Mouse (Mus musculus): ENCODE data around the gene Sh3kbp1.

Gene Sh3kbp1

DNA sequence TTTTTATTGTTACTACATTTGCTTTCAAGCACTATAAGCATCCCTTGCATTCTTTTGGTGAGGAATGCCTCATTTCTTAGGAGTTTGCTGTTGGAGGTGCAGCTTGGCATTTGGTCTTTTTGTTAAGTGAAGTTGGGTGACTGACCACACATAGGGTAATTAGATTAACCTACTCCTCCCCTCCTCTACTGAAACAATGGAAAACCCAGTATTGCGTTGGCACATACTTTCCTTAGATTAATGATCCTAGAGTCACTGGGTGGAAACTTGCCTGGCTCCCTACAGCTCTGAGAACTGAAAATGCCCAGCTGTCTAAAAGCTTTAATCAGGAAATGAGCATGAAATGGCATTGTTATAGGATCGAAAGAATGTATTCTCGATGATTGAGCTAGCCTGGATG is 117.5 kb downstream of the Sh3kbp1 start:
- no peak for DNase-seq (ENCODE audit: low spot score)

DNA sequence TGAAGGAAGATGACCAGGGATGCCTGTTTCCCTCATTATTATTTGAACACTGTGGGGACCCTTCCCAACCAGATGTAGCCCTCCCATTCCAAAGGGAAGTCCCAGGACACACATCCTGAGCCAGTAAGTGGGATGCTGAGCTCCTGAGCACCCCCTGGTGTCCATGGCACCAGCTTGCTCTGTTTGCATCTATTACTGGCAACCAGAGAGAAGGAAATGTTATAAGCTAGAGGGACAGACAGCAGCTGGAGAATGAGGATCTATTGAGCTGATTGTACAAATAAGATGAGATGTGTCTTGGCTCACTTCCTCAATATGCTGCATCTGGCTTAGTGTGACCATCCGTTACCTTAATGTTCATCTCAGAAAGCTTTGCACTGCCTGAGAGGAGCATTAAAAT is 124.8 kb downstream of the Sh3kbp1 start:
- DNase-seq (ENCODE audit: low spot score), result no peak

DNA sequence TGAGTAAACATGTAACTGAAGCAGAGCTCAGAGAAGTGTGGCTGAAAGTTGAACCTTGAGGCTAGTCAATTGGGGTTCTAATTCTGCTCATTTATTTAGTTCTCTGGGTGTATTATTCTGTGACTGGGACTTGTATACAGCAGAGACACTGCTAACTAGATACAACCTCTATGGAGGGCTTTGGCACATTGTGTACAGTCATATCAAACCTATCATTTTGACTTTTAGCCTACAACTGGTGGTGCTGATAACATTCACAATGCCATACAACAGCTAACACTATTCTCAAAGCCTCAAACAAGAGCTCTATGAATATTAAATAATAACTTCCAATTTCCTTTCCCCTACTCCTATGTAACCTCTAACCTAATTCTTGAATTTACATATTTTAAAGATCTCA is 129.2 kb downstream of the Sh3kbp1 start:
- no peak for DNase-seq (ENCODE audit: low spot score)

DNA sequence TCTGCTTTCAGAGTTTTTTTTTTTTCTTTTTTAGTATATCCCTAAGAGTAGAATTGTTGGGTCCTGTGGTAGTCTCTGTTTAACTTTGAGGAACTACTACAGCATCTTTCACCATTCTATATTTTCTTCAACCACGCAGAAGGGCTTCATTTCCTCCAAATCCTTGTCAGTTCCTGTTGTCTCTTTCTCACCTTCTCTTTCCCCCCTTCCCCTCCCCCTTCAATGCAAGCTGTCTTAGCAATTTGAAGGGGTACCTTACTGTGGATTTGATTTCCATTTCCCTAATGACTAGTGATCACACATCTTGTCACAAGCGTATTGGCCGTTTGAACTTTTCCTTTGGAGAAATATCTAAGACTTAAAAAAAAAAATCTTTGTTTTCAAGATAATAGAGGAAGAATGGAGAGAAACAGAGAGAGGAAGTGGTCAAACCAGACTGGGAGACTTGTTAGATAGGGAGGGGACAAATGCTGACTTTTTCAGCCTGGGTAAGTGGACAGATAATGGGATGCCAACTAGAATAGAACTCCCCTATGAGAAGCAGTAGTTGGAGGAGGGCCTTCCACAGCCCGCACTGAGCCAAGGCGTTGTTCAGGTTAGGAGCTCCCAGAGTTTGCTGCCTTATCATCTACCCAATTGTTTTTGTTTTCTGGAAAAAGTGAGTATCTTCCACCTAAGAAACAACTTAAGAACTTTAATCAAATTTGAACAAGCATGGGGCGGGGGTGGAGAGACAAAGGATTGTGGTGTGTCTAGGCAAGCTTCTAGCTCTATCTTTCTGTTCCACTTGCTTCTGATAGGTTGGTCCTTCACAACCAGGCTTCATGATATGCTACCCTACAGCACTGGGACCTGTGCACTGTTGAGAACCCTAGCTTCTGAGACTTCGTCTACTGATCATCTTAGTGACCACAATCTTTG is 130.1 kb downstream of the Sh3kbp1 start:
- DNase-seq (ENCODE audit: low spot score), result peak; percentile 53

DNA sequence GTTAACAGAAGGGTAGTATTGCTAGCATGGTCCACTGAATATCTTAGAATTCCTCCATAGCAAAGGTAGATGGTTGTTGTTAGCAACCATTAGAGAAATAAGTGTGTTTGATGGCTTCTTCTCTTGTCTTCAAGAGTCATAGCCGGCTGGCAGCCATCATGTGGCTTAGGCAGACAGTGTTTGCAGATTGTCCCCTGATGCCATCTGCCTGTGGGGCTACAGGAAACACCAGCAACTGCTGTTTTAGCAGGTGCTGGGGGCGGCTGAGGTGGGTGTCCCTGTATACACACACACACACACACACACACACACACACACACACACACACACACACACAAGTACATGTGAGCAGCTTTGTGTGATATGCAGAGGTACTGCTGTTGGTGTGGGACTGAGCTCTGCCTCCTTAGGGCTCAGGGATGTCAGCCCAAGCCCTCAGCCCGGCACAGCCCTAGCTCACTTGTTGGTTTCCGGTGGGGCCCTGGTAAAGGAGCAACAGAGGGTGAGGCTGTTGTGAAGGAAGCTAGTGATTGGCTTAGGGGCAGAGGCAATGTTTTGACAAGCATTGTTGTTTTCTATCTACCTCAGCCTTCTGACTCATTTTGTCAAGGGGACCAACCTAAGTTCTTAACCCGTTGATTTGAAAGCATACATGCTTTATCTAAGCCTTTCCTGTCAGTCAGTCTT is 130.9 kb downstream of the Sh3kbp1 start:
- DNase-seq (ENCODE audit: low spot score), result no peak

DNA sequence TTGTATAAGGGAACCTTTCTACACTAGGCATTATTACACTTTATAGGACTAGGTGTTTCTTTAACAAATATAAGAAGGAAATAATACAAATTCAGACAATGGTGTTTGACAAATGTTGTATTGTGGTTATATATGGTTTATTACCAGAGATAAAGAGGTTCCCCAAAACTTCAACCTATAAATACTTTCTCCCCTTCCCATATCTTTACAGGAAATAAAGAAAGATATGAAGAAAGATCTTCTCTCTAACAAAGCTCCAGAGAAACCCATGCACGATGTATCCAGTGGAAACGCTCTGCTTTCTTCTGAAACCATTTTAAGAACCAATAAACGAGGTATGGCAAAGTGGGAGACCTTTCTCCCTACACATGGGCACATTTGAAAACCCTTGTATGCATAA is 136.7 kb downstream of the Sh3kbp1 start:
- DNase-seq (ENCODE audit: low spot score), result no peak

DNA sequence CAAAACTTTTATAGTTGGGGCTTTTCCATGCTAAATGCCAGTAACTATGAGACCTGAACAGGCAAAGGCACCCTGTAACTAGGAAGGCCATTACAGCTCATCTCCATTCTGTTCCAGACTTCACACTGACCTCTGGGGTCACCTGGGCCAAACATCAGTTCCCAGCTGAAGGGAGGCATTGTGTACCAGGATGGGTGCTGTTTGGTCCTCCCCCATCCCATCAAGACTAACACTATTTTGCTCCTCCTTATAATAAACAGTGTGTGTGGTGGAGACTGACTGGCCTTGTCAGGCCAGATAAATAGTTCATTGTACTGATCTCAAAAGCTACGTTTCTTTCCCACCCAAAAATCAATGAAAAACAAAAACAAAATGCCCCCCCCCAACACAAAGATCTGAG is 138.8 kb downstream of the Sh3kbp1 start:
- no peak for DNase-seq (ENCODE audit: low spot score)

DNA sequence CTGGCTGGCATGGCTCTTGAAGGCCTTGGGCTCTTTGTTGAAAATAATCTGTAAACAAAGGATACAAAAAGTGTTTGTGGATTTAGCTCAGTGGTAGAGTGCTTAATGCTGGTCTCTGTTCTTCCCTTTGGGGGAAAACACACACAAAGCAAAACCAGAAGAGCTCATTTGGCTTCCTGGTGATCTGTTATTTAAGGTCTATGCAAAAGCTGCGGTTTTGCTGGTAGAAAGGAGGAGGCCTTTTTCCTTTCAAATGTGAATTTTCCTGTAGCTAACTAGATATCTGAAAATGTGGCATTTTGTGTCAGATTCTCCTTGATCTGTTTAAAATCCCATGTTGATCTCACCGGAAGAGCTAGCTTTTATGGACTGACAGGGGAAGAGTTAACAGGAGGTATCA is 141.9 kb downstream of the Sh3kbp1 start:
- DNase-seq (ENCODE audit: low spot score), result no peak

DNA sequence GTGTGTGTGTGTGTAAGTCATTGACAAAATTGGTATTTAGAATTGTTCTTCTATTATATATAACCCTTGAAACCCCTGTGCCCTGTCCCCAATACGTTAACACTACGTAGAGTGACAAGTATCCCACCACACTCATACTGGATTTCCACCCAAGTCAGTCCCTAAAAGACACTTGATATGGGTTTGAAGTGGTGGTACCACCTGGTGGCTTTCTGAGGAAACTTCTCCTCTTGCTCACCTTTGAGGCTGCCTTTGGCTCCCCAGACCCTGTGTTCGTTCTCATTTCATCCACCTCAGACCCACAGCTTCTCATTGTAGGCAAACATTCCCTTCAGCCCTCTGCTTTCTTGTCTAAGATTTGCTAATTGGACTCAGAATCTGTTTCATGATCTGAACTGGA is 142.7 kb downstream of the Sh3kbp1 start:
- no peak for DNase-seq (ENCODE audit: low spot score)

DNA sequence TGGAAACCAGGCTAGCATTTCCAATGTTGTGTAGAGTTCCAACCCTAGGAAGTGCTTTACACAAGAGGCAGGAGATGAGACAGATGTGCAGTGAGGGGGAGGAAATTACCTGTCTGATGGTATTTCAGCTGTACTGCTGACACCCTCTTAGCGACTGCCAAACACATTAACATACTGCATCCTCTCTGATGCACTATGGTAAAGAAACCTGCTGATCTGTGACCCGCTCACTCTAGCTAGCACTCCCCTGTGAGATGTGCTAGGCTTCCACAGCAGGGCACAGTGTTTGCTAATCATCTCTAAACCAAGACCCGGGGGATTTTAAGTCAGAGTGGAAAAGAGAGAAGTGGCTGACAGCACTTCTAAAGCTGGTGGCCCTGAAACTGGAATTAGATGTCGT is 145.1 kb downstream of the Sh3kbp1 start:
- no peak for DNase-seq (ENCODE audit: low spot score)

DNA sequence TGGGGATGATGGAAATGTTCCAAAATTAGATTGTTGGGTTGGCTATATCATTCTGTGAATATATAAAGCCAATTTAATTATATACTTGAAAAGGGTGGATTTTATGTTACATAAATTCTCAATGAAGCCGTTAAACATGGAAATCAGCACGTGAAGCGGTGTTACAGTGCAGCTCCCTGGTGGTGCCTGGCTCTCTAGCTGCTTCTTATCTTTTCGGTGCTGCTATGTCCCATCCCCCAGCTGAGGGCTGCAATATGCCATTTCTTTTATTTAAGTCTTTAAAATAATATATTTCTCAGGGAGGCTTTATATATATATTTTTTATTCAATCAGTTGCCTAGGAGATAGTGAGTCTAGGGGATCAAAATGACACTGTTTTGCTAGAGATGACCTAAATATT is 148.0 kb downstream of the Sh3kbp1 start:
- no peak for DNase-seq (ENCODE audit: low spot score)

DNA sequence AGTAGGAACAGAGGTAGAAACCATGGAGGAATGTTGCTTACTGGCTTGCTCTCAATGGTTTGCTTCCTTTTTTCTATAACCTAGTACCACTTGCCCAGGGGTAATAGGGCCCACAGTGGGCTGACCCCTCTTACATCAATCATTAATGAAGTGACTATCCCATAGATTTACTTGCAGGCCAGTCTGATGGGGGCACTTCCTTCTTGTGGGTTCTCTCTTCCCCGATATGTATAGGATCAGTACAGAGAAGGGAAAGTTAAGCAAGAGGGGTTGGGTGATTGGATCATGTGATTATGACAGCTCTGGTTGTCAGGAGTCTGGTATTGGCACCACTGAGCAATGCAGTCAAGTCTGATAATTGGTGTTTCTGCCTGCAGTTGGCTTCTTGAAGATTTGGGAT is 151.7 kb downstream of the Sh3kbp1 start:
- DNase-seq (ENCODE audit: low spot score), result no peak

DNA sequence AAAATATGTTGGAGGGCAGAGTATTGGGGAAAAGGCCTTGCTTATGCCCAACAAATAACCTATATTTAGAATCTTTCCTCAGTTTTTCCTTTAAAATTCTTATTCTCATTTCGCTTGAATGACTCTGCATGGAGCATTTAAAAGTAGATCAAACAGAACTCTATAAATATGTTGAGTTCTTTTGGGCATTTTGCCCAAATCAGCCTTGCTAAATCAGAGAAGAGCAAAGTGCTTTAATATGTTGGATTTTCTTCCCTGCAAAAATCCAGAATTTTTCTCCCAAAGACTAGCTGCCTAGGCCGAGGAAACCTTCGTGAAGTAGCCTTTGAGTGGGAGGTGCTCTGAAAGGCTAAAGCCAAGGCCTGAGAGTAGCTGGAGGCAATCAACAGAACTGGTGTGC is 163.4 kb downstream of the Sh3kbp1 start:
- DNase-seq (ENCODE audit: low spot score), result no peak

DNA sequence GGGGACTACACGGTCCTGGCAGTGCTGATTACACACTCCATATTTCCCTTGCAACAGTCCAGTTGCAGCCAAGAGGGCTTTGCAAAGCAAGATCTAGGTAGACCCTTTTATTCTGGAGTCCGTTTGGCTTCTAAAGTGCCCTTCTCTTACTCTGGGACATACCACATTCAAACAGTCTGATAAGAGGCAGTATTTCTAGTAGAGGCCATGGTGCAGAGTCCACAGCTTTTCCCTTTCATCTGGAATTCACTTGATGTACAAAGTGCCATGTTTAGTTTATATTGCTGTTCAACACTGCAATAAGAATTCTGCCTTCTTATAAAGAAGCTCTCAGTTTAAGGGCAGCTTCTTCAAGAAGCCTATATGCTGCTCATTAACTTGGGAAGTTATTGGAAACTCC is 168.5 kb downstream of the Sh3kbp1 start:
- DNase-seq (ENCODE audit: low spot score), result no peak

DNA sequence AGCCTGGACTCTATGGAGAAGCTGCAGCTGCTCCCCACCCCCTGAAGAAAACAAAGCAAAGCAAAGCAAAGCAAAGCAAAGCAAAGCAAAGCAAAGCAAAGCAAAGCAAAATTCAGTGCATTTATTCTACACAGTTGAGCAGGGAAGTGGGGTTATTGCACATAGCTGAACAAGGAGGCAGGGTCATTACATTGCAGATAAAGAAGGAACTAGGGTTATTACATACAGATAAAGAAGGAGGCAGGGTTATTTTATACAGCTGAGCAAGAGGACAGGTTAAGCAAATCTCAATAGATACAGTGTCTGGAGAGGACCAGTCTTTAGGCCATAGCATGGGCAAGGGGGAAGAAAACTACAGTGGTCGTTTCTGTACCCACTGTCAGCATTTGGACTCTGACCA is 177.3 kb downstream of the Sh3kbp1 start:
- DNase-seq (ENCODE audit: low spot score), result no peak

DNA sequence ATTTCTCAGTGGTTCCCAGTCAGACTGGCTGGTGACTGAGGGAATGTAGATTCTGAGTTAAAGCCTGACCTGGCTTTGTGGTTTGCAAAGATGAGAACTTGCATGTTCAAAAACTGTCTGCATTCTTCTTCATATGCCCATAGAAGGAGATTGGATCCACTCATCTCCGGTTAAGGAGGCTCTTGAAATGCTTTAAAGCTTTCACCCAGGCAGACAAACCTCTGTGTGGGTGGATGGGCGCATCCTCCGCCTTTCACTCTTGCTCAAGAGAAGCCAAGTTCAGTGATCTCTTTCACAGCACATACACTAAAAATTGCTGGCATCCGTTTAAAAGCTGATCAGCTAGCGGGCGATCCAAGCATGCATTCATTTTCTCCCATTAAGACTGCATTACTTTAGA is 182.4 kb downstream of the Sh3kbp1 start:
- DNase-seq (ENCODE audit: low spot score), result no peak

DNA sequence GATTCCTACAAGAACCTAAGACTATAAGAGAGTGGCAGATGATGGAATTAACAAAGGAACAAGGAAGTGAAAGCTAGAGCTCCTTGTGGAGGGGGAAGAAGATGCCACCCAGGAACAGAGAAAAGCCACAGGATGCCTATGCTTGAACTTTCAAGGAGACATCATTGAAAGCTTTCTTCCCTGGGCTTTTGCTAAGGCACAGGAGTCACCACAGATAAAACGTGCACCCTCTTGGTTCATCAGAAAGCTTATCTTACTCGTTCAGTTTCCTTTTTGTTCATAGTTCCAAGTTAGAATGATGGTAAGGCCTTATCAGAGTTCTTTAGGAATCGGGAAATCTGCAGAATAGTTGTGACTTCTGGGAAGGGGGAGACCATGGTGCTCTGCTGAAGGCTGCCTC is 183.4 kb downstream of the Sh3kbp1 start:
- no peak for DNase-seq (ENCODE audit: low spot score)

DNA sequence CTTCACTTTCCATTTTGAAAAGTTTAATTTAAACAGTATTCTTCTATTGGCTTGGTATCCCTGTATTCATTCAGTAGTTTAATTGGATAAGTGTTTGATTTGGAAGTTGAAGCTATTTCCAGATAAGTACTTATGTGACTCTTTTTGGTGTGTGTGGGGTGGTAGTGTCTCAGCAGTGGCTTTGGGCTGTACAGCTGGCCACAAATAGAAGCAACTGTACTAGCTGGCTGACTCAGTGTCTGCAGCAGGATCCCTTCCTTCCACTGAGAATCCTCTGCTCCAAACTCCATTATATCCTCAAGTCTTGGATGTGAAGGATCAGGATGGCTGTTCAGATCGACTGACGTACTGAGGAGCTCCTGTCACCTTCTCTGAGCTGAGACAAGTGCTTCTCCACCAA is 190.4 kb downstream of the Sh3kbp1 start:
- DNase-seq (ENCODE audit: low spot score), result no peak

DNA sequence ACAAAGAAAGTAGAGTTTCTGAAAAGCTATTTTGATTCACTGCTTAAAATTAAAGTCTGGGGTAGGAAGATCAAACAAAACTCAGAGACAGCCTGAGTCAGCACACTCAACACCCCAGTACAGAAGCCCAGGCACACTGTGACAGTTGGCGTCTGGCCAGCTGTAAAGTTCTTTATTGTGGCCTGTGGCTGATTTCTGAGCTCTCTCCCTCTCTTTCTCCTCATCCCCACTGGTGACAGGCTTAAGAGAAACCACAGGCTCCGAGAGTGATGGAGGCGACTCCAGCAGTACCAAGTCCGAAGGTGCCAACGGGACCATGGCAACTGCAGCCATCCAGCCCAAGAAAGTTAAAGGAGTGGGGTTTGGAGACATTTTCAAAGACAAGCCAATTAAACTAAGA is 201.1 kb downstream of the Sh3kbp1 start:
- no peak for DNase-seq (ENCODE audit: low spot score)

DNA sequence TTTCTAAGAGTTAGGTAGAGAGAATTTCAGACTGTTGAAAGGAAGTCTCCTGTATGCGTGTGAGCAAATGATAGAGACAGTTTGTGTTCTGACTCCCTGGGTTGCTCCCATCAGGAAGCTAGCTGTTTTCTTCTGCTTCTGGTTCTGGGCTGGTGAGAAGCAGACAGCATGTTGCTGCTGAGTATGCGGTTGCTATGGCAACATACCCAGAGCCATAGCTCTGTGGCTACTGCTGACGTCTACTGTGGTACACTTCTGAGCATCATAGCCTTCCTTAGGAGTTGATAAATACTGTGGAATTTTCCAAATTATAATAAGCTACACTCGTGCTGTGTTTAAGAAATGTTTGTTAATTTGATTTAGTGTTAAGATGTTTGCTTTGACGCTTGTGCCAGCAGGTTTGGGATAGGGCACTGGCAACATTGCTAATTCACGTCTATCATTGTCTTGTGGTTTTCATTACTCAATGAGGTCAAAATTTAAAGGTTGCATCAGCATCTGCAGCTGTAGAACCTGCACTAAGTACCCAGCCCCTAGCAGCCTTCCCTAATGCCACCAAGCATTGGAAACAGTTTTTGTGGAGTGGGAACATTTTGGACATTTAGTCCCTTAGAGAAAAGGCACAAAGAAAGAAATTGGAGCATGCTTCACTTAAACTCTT is 202.2 kb downstream of the Sh3kbp1 start:
- no peak for DNase-seq (ENCODE audit: low spot score)

DNA sequence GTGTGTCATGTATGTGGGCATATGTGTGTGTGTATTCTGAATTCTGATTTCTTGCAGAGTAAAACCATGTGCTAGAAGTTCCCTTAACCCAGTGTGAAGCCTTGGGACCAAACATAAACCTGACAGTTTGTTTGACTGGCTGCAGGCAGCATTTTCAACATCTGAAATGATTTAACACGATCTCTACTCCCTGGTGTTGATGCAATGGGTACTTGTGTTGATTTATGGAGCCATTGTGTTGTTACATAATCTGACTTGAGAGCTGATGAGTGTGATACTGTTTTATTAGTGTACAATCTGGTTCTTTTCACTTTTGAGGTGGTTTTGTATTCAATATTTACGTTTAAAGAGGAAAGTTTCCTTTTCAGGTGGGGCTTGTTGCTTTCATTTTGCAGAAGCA is 204.1 kb downstream of the Sh3kbp1 start:
- DNase-seq (ENCODE audit: low spot score), result no peak

DNA sequence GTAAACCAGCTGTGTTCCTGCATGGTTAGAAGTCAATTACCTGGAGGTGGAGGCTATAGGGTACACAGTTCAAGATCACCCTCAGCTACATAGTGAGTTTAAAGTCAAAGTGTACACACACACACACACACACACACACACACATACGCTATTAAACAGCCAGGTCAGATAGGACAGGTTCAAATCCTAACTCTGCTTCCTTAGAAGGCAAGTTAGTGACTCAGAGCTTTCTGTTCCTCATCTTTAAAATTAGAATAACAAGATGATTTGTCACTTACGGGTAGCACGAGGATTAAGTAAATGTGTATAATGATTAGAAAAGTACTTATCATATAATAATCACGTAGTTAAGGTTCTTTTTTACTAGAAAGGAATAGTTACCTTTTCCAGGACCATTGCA is 208.2 kb downstream of the Sh3kbp1 start:
- no peak for DNase-seq (ENCODE audit: low spot score)

DNA sequence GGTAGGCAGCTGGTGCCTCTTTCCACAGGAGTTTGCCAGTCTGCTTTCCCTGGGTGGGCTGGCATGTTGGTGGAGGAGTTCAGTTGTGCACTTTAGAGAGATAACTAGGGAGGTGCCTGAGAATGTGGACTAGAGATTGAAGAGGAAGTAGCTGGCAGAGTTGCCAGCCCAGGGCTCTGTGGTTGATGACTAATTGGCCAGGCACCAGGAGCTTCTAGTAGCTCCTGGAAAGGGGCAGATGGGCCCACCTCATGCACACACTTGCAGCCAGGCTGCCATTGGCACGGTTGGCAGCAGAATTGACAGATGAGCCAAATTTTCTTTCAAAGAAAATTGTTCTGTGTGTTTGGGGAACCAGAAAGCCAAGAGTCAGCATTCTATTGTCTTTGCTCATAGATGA is 210.3 kb downstream of the Sh3kbp1 start:
- peak; percentile 4 for DNase-seq (ENCODE audit: low spot score)
